In the genomic region with DNA sequence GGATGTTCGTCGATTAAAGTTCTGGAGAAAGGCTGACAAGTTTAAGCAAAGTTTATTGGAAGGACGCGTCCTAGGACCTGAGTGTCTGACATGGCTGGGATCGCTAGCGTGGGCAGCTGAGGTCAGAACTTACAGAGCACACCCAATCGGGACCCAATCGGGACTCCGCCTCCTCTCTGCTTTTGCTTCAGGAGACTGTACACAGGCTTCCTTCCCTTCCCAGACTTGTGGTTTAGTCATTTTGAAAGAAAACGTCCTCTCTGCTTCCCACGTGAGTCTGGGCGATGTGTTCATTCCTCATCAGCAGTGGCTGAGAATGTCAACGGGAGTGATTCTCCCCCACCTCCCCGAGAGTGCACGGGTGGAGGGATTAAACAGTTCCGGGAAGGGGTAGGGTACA, we compare ENCODE assay signal across 13 mouse cellular contexts. TPM values are rescaled to one million over a fixed set of nuclear protein-coding genes. Genes with fewer than 3 reads are reported as not detected.
DNase-seq lines count a peak whose midpoint lies in the region; ATAC-seq lines count a peak whose summit lies in the region.
"Had no signal": no experiment of that assay in that cellular context is flagged by ENCODE, and none has a peak within 500 bp of the region (broad histone marks: within the 10 kb centered on the region; RNA-seq: fewer than 3 reads in every experiment).

No protein-coding gene starts in this region.

- no peak overlapping the region for H3K4me3 ChIP-seq in midbrain, embryonic 14.5 days (replicated peaks; ENCODE audit: low read depth, low read length)
- H3K4me3 ChIP-seq in midbrain, embryonic 13.5 days (replicated peaks): no peak overlapping the region
- no peak overlapping the region for H3K4me3 ChIP-seq in midbrain, embryonic 16.5 days (ENCODE audit: low read depth, low read length)
- H3K4me3 ChIP-seq: limb, embryonic 12.5 days; myocyte had no signal

- intact Hi-C loops in heart, postnatal 10 days (cut with DNase I): no loop called here

- H3K9ac ChIP-seq in midbrain, embryonic 14.5 days (replicated peaks; ENCODE audit: low read length): no peak overlapping the region
- no peak overlapping the region for H3K9ac ChIP-seq in midbrain, embryonic 13.5 days (replicated peaks)
- H3K9ac ChIP-seq in midbrain, embryonic 16.5 days (ENCODE audit: low read depth, low read length): no peak overlapping the region
- H3K9ac ChIP-seq: limb, embryonic 12.5 days had no signal

- H3K9me3 ChIP-seq in midbrain, embryonic 14.5 days (ENCODE audit: control insufficient read depth, low read length): no peaks in the 10 kb centered on the region
- no peaks in the 10 kb centered on the region for H3K9me3 ChIP-seq in midbrain, embryonic 13.5 days
- H3K9me3 ChIP-seq in midbrain, embryonic 16.5 days (replicated peaks; ENCODE audit: control insufficient read depth, low read length, poor library complexity, severe bottlenecking): no peaks in the 10 kb centered on the region
- H3K9me3 ChIP-seq: limb, embryonic 12.5 days had no signal

- H3K4me2 ChIP-seq in midbrain, embryonic 14.5 days (ENCODE audit: low read length): 0 out of 2 replicates have a peak overlapping the region, but pooled peaks have one; percentile 8
- no peak overlapping the region for H3K4me2 ChIP-seq in midbrain, embryonic 13.5 days (replicated peaks)
- peak overlapping the region; percentile 19; the same call in 1 of the 2 replicates for H3K4me2 ChIP-seq in midbrain, embryonic 16.5 days (ENCODE audit: low read length)
- H3K4me2 ChIP-seq: limb, embryonic 12.5 days had no signal

- 0 out of 2 replicates have a peak, but pooled peaks cover 2% of the 10 kb centered on the region for H3K36me3 ChIP-seq in midbrain, embryonic 14.5 days (ENCODE audit: control insufficient read depth, insufficient read depth, low read length)
- peaks cover 37% of the 10 kb centered on the region for H3K36me3 ChIP-seq in midbrain, embryonic 13.5 days
- H3K36me3 ChIP-seq in midbrain, embryonic 16.5 days (ENCODE audit: control insufficient read depth, insufficient read depth, low read length): no peaks in the 10 kb centered on the region

- no peaks in the 10 kb centered on the region for H3K27me3 ChIP-seq in midbrain, embryonic 14.5 days (ENCODE audit: control insufficient read depth, insufficient read depth, low read length)
- H3K27me3 ChIP-seq in midbrain, embryonic 13.5 days: no peaks in the 10 kb centered on the region
- no peaks in the 10 kb centered on the region for H3K27me3 ChIP-seq in midbrain, embryonic 16.5 days (ENCODE audit: control insufficient read depth, insufficient read depth, low read depth, low read length)
- H3K27me3 ChIP-seq: limb, embryonic 12.5 days had no signal

- no peak for DNase-seq in midbrain, embryonic 14.5 days
- DNase-seq in brain, adult 2 months (ENCODE audit: low read depth, low spot score): peak; percentile 58
- peak; percentile 57 for DNase-seq in liver
- DNase-seq in heart, postnatal 10 days: no peak
- no peak for DNase-seq in B cell, adult 2 months
- DNase-seq in urinary bladder, postnatal 14 days (ENCODE audit: low spot score): no peak
- DNase-seq: retina, postnatal 1 day had no signal

- no peak overlapping the region for H3K27ac ChIP-seq in midbrain, embryonic 14.5 days (replicated peaks; ENCODE audit: low read depth, low read length)
- no peak overlapping the region for H3K27ac ChIP-seq in midbrain, embryonic 13.5 days
- no peak overlapping the region for H3K27ac ChIP-seq in midbrain, embryonic 16.5 days (ENCODE audit: low read length)
- H3K27ac ChIP-seq: limb, embryonic 12.5 days had no signal

- H3K4me1 ChIP-seq in midbrain, embryonic 14.5 days (ENCODE audit: control insufficient read depth, insufficient read depth, low read length): no peaks in the 10 kb centered on the region
- H3K4me1 ChIP-seq in midbrain, embryonic 13.5 days (replicated peaks): peaks cover under 1% of the 10 kb centered on the region; the same call in 1 of the 2 replicates
- peaks cover 3% of the 10 kb centered on the region; the same call in 1 of the 2 replicates for H3K4me1 ChIP-seq in midbrain, embryonic 16.5 days (ENCODE audit: control insufficient read depth, insufficient read depth, low read length)
- H3K4me1 ChIP-seq: limb, embryonic 12.5 days had no signal

- ATAC-seq in midbrain, embryonic 14.5 days (ENCODE audit: low FRiP score, low TSS enrichment): no peak
- no peak for ATAC-seq in midbrain, embryonic 13.5 days
- ATAC-seq in midbrain, embryonic 16.5 days: no peak
- ATAC-seq: intestine, embryonic 16.5 days had no signal

- WGBS in midbrain, embryonic 14.5 days: 55% methylated on average over 16 of the region's 16 CpGs
- 55% methylated on average over 16 of the region's 16 CpGs for WGBS in midbrain, embryonic 13.5 days
- WGBS in midbrain, embryonic 16.5 days: 50% methylated on average over 16 of the region's 16 CpGs

RNA-seq across cellular contexts. Expression of gene Muc13, which starts 37.9 kb away (rescaled TPM):
- polyA plus RNA-seq in midbrain, embryonic 14.5 days (2014; fragmentation: Nextera tagmentation; extraction: Ambion mirVana): not detected in 2 replicates
- polyA plus RNA-seq in midbrain, embryonic 13.5 days (2015; fragmentation: Nextera tagmentation; extraction: Ambion mirVana): 0.07 and 0.23 TPM in 2 replicates
- polyA plus RNA-seq in midbrain, embryonic 16.5 days (2015; fragmentation: Nextera tagmentation; extraction: Ambion mirVana): not detected in 2 replicates
- total RNA-seq in heart, postnatal 10 days (2021): under 1 TPM in 1 of 2 experiments, not detected in 1; 0.07 TPM
- total RNA-seq: gastrocnemius, adult 18-20 months had no signal

Comparison
In these comparisons a context has a peak if more than half of its experiments do, and no peak if none do; other contexts are left out.
1. DNase-seq: peak in brain, adult 2 months (single experiment) and liver (single experiment); none in midbrain, embryonic 14.5 days (single experiment), heart, postnatal 10 days (0 of 2), B cell, adult 2 months (0 of 2) and urinary bladder, postnatal 14 days (single experiment).